Mouse (Mus musculus): ENCODE measurements around the gene Sh2b3.
"Not testable (repeated sequence)": the region's sequence is repeated elsewhere in the genome, so short reads cannot be mapped to it uniquely, and the experiment has no call there.

Sh2b3 gene

GRCm38 (mm10) chr5:121837441-121838340 lies at the start of gene Sh2b3:
Sh2b3 (minus strand) TSS chr5:121837646.
- CTCF ChIA-PET: interaction anchor here (0.5 to 0.8 kb wide), 3 partner anchors 42 to 1885 kb away, joined by 3 to 5 read pairs (median 4); partner anchors contain the start of gene Bcl7a

- CTCF ChIA-PET: no interaction called here
These were observed 45.9 kb upstream of the Sh2b3 start for GRCm38 (mm10) chr5:121883356-121883755.

GRCm38 (mm10) chr5:121879211-121879610 lies 41.8 kb upstream of the Sh2b3 start:
- CTCF ChIA-PET: no interaction called here

GRCm38 (mm10) chr5:121878703-121879102 lies 41.3 kb upstream of the Sh2b3 start:
- CTCF ChIA-PET: interaction anchor here (0.7 to 1.3 kb wide), 3 partner anchors 54 to 94 kb away, joined by 4 to 7 read pairs (median 4); no protein-coding TSS in a partner anchor

GRCm38 (mm10) chr5:121876901-121877300 lies 39.5 kb upstream of the Sh2b3 start:
- CTCF ChIA-PET: interaction anchor here (1.2 kb wide), 1 partner anchor 62 kb away, joined by 3 read pairs; no protein-coding TSS in a partner anchor

GRCm38 (mm10) chr5:121875041-121875440 lies 37.6 kb upstream of the Sh2b3 start:
- CTCF ChIA-PET: no interaction called here

- CTCF ChIA-PET: interaction anchor here (0.6 kb wide), 1 partner anchor 109 kb away, joined by 11 read pairs; no protein-coding TSS in a partner anchor
These were observed 34.7 kb upstream of the Sh2b3 start for GRCm38 (mm10) chr5:121872158-121872557.

- CTCF ChIA-PET: no interaction called here
These were observed 34.1 kb upstream of the Sh2b3 start for GRCm38 (mm10) chr5:121871515-121872030.

GRCm38 (mm10) chr5:121870832-121871231 lies 33.4 kb upstream of the Sh2b3 start:
- CTCF ChIA-PET: no interaction called here

- CTCF ChIA-PET: interaction anchor here (0.6 kb wide), 1 partner anchor 298 kb away, joined by 15 read pairs; no protein-coding TSS in a partner anchor
These were observed 30.5 kb upstream of the Sh2b3 start for GRCm38 (mm10) chr5:121867963-121868362.

- CTCF ChIA-PET: no interaction called here
These were observed 26.9 kb upstream of the Sh2b3 start for GRCm38 (mm10) chr5:121864330-121864729.

GRCm38 (mm10) chr5:121861964-121862363 lies 24.5 kb upstream of the Sh2b3 start:
- CTCF ChIA-PET: no interaction called here

- CTCF ChIA-PET: no interaction called here
These were observed 21.0 kb upstream of the Sh2b3 start for GRCm38 (mm10) chr5:121858427-121858826.

- CTCF ChIA-PET: no interaction called here
These were observed 19.3 kb upstream of the Sh2b3 start for GRCm38 (mm10) chr5:121856740-121857139.

- CTCF ChIA-PET: no interaction called here
These were observed 17.3 kb upstream of the Sh2b3 start for GRCm38 (mm10) chr5:121854768-121855167.

- CTCF ChIA-PET: no interaction called here
These were observed 16.1 kb upstream of the Sh2b3 start for GRCm38 (mm10) chr5:121853368-121854051.

GRCm38 (mm10) chr5:121849478-121850349 lies 12.3 kb upstream of the Sh2b3 start:
- CTCF ChIA-PET: interaction anchor here (0.6 to 1.7 kb wide), 3 partner anchors 13 to 33 kb away, joined by 3 to 7 read pairs (median 4); no protein-coding TSS in a partner anchor

GRCm38 (mm10) chr5:121848743-121849142 lies 11.3 kb upstream of the Sh2b3 start, which contains the start of gene Pheta1:
Pheta1 (plus strand) TSS chr5:121848984.
- CTCF ChIA-PET: interaction anchor here (1.5 to 1.7 kb wide), 2 partner anchors 12 to 32 kb away, joined by 3 to 7 read pairs; no protein-coding TSS in a partner anchor

GRCm38 (mm10) chr5:121848035-121848519 lies 10.6 kb upstream of the Sh2b3 start:
- CTCF ChIA-PET: no interaction called here

GRCm38 (mm10) chr5:121847269-121847668 lies 9.8 kb upstream of the Sh2b3 start:
- CTCF ChIA-PET: not testable (repeated sequence)

GRCm38 (mm10) chr5:121846322-121846721 lies 8.9 kb upstream of the Sh2b3 start:
- CTCF ChIA-PET: interaction anchor here (0.7 kb wide), 2 partner anchors 13 to 31 kb away, joined by 3 to 4 read pairs; no protein-coding TSS in a partner anchor
